Mouse (Mus musculus) sigmoid colon, adult 10 weeks (tissue): ENCODE measurements around the gene Neu3. TPM values are rescaled to one million over a fixed set of nuclear protein-coding genes. Genes with fewer than 3 reads are reported as not detected.

ENCODE experiments used
- polyA plus RNA-seq: library from polyadenylated mRNA; stranded (reverse); fragments of 350-450 nt; fragmentation: Illumina TruSeq; extraction: RNeasy Lipid Tissue Mini Kit (QIAGEN cat#74804); gene quantifications from one replicate; pipeline ENCODE4 v1.2.3, GENCODE M21; 2014; ENCODE audit warnings: low read depth, low replicate concordance

Gene Neu3
- polyA plus RNA-seq, result 9.2 TPM

GRCm38 (mm10) chr7:99828083-99828570 lies at the start of gene Neu3:
Neu3 (minus strand) TSS chr7:99828417.

DNA sequence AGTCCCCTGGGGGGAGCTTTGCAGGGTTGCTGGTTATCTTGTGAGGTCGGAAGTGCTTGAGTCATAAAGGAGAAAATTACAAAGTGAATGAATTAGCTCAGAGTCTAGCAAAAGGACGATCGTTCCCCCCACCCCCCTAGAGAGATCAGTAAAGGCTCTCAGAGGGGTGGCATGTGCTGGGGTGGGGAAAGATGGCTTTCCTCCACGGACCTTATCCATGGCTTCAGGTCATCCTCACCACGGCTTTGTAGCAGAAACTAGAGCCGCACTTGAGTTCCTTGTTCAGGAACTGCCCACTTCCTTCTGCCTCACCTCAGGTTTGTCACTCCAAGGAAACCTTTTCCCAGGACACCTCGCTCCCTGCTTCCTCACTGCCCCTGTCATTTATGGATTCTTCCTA lies 35.1 kb upstream of the Neu3 start, which contains the start of gene Spcs2:
Gene Spcs2, minus strand, starts transcription at position 101 of the 400 bp plus-strand sequence.

DNA sequence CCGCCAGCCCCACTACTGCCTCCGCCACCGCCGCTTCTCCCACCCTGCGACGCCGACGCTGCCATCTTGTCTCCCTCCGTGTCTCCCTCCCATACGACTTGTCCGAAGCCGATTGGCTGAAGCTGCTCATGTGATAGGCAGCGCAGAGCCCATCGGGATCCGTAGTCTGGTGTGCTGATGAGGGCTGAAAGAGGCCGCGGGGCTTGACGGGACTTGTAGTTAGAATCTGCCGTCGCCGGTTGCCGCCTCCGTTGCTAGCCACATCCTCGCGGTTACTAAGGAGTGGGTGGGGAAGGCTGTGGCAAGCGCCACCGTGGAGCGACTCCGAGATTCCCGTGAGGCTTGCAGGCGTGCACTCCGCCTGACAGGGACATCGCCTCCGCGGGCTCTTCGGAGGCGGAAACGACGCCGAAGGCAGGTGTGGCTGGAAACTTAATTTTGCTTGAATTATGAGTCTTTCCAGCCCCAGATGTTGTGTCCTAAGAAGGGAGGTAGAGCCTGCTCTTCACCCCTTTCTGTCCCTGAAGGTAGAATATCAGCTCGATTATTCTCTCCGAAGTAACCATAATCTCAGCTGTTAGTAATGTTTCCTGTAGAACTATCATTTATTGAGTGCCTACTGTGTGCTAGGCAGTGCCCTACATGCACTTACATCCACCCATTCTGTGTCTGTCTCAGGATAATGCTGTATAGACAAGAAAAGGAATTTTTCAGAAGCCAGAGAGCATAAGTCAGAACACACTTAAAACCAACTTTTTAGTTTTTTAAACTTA lies 30.8 kb upstream of the Neu3 start, which contains the start of gene Xrra1:
Gene Xrra1, plus strand, starts transcription at position 304 of the 773 bp plus-strand sequence.

GRCm38 (mm10) chr7:99763207-99763606 lies 65.0 kb downstream of the Neu3 start, which contains the start of gene Olfr521:
Olfr521 (plus strand) TSS chr7:99763507.

Other genes with a start within 250 kb of the Neu3 start
- gene Tpbgl, start 201.3 kb downstream of the Neu3 start, polyA plus RNA-seq, result 0.95 TPM
- gene Slco2b1, start 117.1 kb downstream of the Neu3 start, polyA plus RNA-seq, result 8.0 TPM
- not detected for gene Olfr520, start 98.1 kb downstream of the Neu3 start, polyA plus RNA-seq
- gene Olfr521, start 64.9 kb downstream of the Neu3 start, polyA plus RNA-seq, result not detected
- gene Xrra1, start 30.7 kb upstream of the Neu3 start, polyA plus RNA-seq, result not detected
- 171 TPM for gene Spcs2, start 35.0 kb upstream of the Neu3 start, polyA plus RNA-seq
- 10.3 TPM for gene Rnf169, start 152.0 kb upstream of the Neu3 start, polyA plus RNA-seq
- gene Chrdl2, start 177.8 kb upstream of the Neu3 start, polyA plus RNA-seq, result 0.54 TPM